In genomic region chr19:8943047-8943446, GRCm38 (mm10) we compare ENCODE assay signal across 8 mouse cellular contexts. TPM values are rescaled to one million over a fixed set of nuclear protein-coding genes. Genes with fewer than 3 reads are reported as not detected.
A peak's percentile ranks its signal among the peaks of the same experiment; 100 is the strongest.
DNase-seq lines count a peak whose midpoint lies in the region; ATAC-seq and TF ChIP-seq lines count a peak whose summit lies in the region.

No protein-coding gene starts in this region.

- peaks cover 47% of the 10 kb centered on the region for H3K36me3 ChIP-seq in lung, embryonic 15.5 days
- peaks cover 64% of the 10 kb centered on the region for H3K36me3 ChIP-seq in embryonic facial prominence, embryonic 14.5 days (ENCODE audit: control insufficient read depth, insufficient read depth, low read length)
- peaks cover 47% of the 10 kb centered on the region for H3K36me3 ChIP-seq in intestine, postnatal 0 days (ENCODE audit: control insufficient read depth, insufficient read depth)
- H3K36me3 ChIP-seq in neural tube, embryonic 15.5 days, result peaks cover 37% of the 10 kb centered on the region

- H3K9ac ChIP-seq in lung, embryonic 15.5 days, result peak overlapping the region; percentile 97
- peak overlapping the region; percentile 99 for H3K9ac ChIP-seq in embryonic facial prominence, embryonic 14.5 days (ENCODE audit: low read depth, low read length)
- 0 out of 2 replicates have a peak overlapping the region, but pooled peaks have one; percentile 23 for H3K9ac ChIP-seq in intestine, postnatal 0 days (ENCODE audit: low read depth, low read length)
- peak overlapping the region; percentile 98 for H3K9ac ChIP-seq in neural tube, embryonic 15.5 days (replicated peaks)

- H3K4me2 ChIP-seq in lung, embryonic 15.5 days, result peak overlapping the region; percentile 69
- peak overlapping the region; percentile 61 for H3K4me2 ChIP-seq in embryonic facial prominence, embryonic 14.5 days (ENCODE audit: low read depth, low read length)
- peak overlapping the region; percentile 81 for H3K4me2 ChIP-seq in intestine, postnatal 0 days (replicated peaks; ENCODE audit: low read depth)
- H3K4me2 ChIP-seq in neural tube, embryonic 15.5 days, result peak overlapping the region; percentile 70

- DNase-seq in lung, postnatal 25 days (ENCODE audit: low spot score), result no peak
- DNase-seq in embryonic facial prominence, embryonic 14.5 days (ENCODE audit: low spot score), result no peak
- no peak for DNase-seq in gastrocnemius, postnatal 36 days
- no peak for DNase-seq in left cerebral cortex, postnatal 25 days (ENCODE audit: low spot score in 2 of 2)
- no peak for DNase-seq in adrenal gland, postnatal 4 days (ENCODE audit: low spot score in 2 of 2)

- WGBS in lung, embryonic 15.5 days, result 43% methylated on average over 2 of the region's 2 CpGs
- 54% methylated on average over 2 of the region's 2 CpGs for WGBS in embryonic facial prominence, embryonic 14.5 days
- WGBS in intestine, postnatal 0 days, result 51% methylated on average over 2 of the region's 2 CpGs
- 66% methylated on average over 2 of the region's 2 CpGs for WGBS in neural tube, embryonic 15.5 days

- TF ChIP-seq CTCF in intestine, postnatal 0 days (IDR thresholded peaks at IDR 0.05; ENCODE audit: low read depth), result no peak

- intact Hi-C loops in gastrocnemius, postnatal 36 days (cut with DNase I), result no loop called here
- intact Hi-C loops in left cerebral cortex, postnatal 25 days (cut with DNase I), result no loop called here

- H3K9me3 ChIP-seq in lung, embryonic 15.5 days, result no peaks in the 10 kb centered on the region
- no peaks in the 10 kb centered on the region for H3K9me3 ChIP-seq in embryonic facial prominence, embryonic 14.5 days (ENCODE audit: control insufficient read depth, low read length)
- no peaks in the 10 kb centered on the region for H3K9me3 ChIP-seq in intestine, postnatal 0 days (ENCODE audit: control insufficient read depth)
- no peaks in the 10 kb centered on the region for H3K9me3 ChIP-seq in neural tube, embryonic 15.5 days (replicated peaks)

- H3K4me1 ChIP-seq in lung, embryonic 15.5 days, result peaks cover 32% of the 10 kb centered on the region
- peaks cover 27% of the 10 kb centered on the region; the same call in 1 of the 2 replicates for H3K4me1 ChIP-seq in embryonic facial prominence, embryonic 14.5 days (ENCODE audit: control insufficient read depth, insufficient read depth, low read length)
- H3K4me1 ChIP-seq in intestine, postnatal 0 days (replicated peaks; ENCODE audit: control insufficient read depth, insufficient read depth, low read length), result no peaks in the 10 kb centered on the region; the same call in 1 of the 2 replicates
- H3K4me1 ChIP-seq in neural tube, embryonic 15.5 days, result peaks cover 45% of the 10 kb centered on the region

- no peaks in the 10 kb centered on the region for H3K27me3 ChIP-seq in lung, embryonic 15.5 days
- no peaks in the 10 kb centered on the region for H3K27me3 ChIP-seq in embryonic facial prominence, embryonic 14.5 days (replicated peaks; ENCODE audit: control insufficient read depth, insufficient read depth, low read length)
- no peaks in the 10 kb centered on the region for H3K27me3 ChIP-seq in intestine, postnatal 0 days (replicated peaks; ENCODE audit: control insufficient read depth, insufficient read depth, low read length)
- H3K27me3 ChIP-seq in neural tube, embryonic 15.5 days (replicated peaks), result no peaks in the 10 kb centered on the region

- ATAC-seq in lung, embryonic 15.5 days (ENCODE audit: borderline replicate concordance, extremely low read depth, low FRiP score, low TSS enrichment), result no peak
- no peak for ATAC-seq in embryonic facial prominence, embryonic 14.5 days (ENCODE audit: low read depth)
- no peak for ATAC-seq in intestine, postnatal 0 days
- ATAC-seq in neural tube, embryonic 15.5 days (ENCODE audit: low FRiP score), result no peak

- H3K27ac ChIP-seq in lung, embryonic 15.5 days, result peak overlapping the region; percentile 97; the same call in 1 of the 2 replicates
- H3K27ac ChIP-seq in embryonic facial prominence, embryonic 14.5 days (replicated peaks; ENCODE audit: low read depth, low read length), result peak overlapping the region; percentile 98
- H3K27ac ChIP-seq in intestine, postnatal 0 days (ENCODE audit: low read depth, low read length), result no peak overlapping the region
- H3K27ac ChIP-seq in neural tube, embryonic 15.5 days (replicated peaks), result no peak overlapping the region; the same call in 1 of the 2 replicates

- H3K4me3 ChIP-seq in lung, embryonic 15.5 days, result peak overlapping the region; percentile 70
- H3K4me3 ChIP-seq in embryonic facial prominence, embryonic 14.5 days (ENCODE audit: low read depth, low read length), result peak overlapping the region; percentile 97
- H3K4me3 ChIP-seq in intestine, postnatal 0 days (ENCODE audit: low read depth, low read length), result peak overlapping the region; percentile 83
- peak overlapping the region; percentile 94 for H3K4me3 ChIP-seq in neural tube, embryonic 15.5 days (replicated peaks)

RNA-seq across cellular contexts. Expression of gene Mta2, which starts 1.4 kb away (rescaled TPM):
- polyA plus RNA-seq in lung, embryonic 15.5 days (2015; fragmentation: Nextera tagmentation; extraction: Ambion mirVana), result 165 and 173 TPM in 2 replicates
- 39.7 and 43.6 TPM in 2 replicates for polyA plus RNA-seq in embryonic facial prominence, embryonic 14.5 days (2014; fragmentation: Nextera tagmentation; extraction: Ambion mirVana)
- polyA plus RNA-seq in intestine, postnatal 0 days (2015; fragmentation: Nextera tagmentation; extraction: Ambion mirVana), result 53.1 and 54.1 TPM in 2 replicates
- polyA plus RNA-seq in neural tube, embryonic 15.5 days (2015; fragmentation: Nextera tagmentation; extraction: Ambion mirVana), result 94.8 and 117 TPM in 2 replicates
- 10 to 100 TPM; 19.4 to 24.1 TPM for total RNA-seq in gastrocnemius, postnatal 36 days (2021)
- 10 to 100 TPM; 46.0 to 46.9 TPM for total RNA-seq in left cerebral cortex, postnatal 25 days (2021)
- 100 to 1,000 TPM; 141 to 144 TPM for total RNA-seq in adrenal gland, postnatal 4 days (2021)

RNA-seq across cellular contexts. Expression of gene Tut1, which starts 10.6 kb away (rescaled TPM):
- polyA plus RNA-seq in lung, embryonic 15.5 days (2015; fragmentation: Nextera tagmentation; extraction: Ambion mirVana), result 28.4 and 29.7 TPM in 2 replicates
- 24.7 and 27.8 TPM in 2 replicates for polyA plus RNA-seq in embryonic facial prominence, embryonic 14.5 days (2014; fragmentation: Nextera tagmentation; extraction: Ambion mirVana)
- 10.7 and 11.1 TPM in 2 replicates for polyA plus RNA-seq in intestine, postnatal 0 days (2015; fragmentation: Nextera tagmentation; extraction: Ambion mirVana)
- polyA plus RNA-seq in neural tube, embryonic 15.5 days (2015; fragmentation: Nextera tagmentation; extraction: Ambion mirVana), result 25.4 and 26.0 TPM in 2 replicates
- total RNA-seq in gastrocnemius, postnatal 36 days (2021), result 1 to 10 TPM; 6.0 to 7.7 TPM
- total RNA-seq in left cerebral cortex, postnatal 25 days (2021), result 10 to 100 TPM; 18.7 to 20.1 TPM
- 10 to 100 TPM; 23.2 to 26.9 TPM for total RNA-seq in adrenal gland, postnatal 4 days (2021)

RNA-seq across cellular contexts. Expression of gene Eml3, which starts 13.7 kb away (rescaled TPM):
- 30.8 and 35.6 TPM in 2 replicates for polyA plus RNA-seq in lung, embryonic 15.5 days (2015; fragmentation: Nextera tagmentation; extraction: Ambion mirVana)
- polyA plus RNA-seq in embryonic facial prominence, embryonic 14.5 days (2014; fragmentation: Nextera tagmentation; extraction: Ambion mirVana), result 18.2 and 20.4 TPM in 2 replicates
- 12.0 and 13.6 TPM in 2 replicates for polyA plus RNA-seq in intestine, postnatal 0 days (2015; fragmentation: Nextera tagmentation; extraction: Ambion mirVana)
- polyA plus RNA-seq in neural tube, embryonic 15.5 days (2015; fragmentation: Nextera tagmentation; extraction: Ambion mirVana), result 13.9 and 17.1 TPM in 2 replicates
- total RNA-seq in gastrocnemius, postnatal 36 days (2021), result 1 to 10 TPM; 5.1 to 7.3 TPM
- 1 to 10 TPM; 8.2 to 8.4 TPM for total RNA-seq in left cerebral cortex, postnatal 25 days (2021)
- total RNA-seq in adrenal gland, postnatal 4 days (2021), result 10 to 100 TPM; 65.2 to 72.1 TPM

RNA-seq across cellular contexts. Expression of gene Rom1, which starts 13.9 kb away (rescaled TPM):
- polyA plus RNA-seq in lung, embryonic 15.5 days (2015; fragmentation: Nextera tagmentation; extraction: Ambion mirVana), result 2.7 and 2.8 TPM in 2 replicates
- polyA plus RNA-seq in embryonic facial prominence, embryonic 14.5 days (2014; fragmentation: Nextera tagmentation; extraction: Ambion mirVana), result 2.2 and 2.5 TPM in 2 replicates
- polyA plus RNA-seq in intestine, postnatal 0 days (2015; fragmentation: Nextera tagmentation; extraction: Ambion mirVana), result 6.3 and 6.7 TPM in 2 replicates
- polyA plus RNA-seq in neural tube, embryonic 15.5 days (2015; fragmentation: Nextera tagmentation; extraction: Ambion mirVana), result 3.0 and 3.2 TPM in 2 replicates
- 10 to 100 TPM in 1 of 2 experiments, 1 to 10 TPM in 1; 6.9 to 11.0 TPM for total RNA-seq in gastrocnemius, postnatal 36 days (2021)
- 1 to 10 TPM; 5.7 TPM for total RNA-seq in left cerebral cortex, postnatal 25 days (2021)
- total RNA-seq in adrenal gland, postnatal 4 days (2021), result 10 to 100 TPM; 13.3 to 15.3 TPM

RNA-seq across cellular contexts. Expression of gene B3gat3, which starts 22.9 kb away (rescaled TPM):
- polyA plus RNA-seq in lung, embryonic 15.5 days (2015; fragmentation: Nextera tagmentation; extraction: Ambion mirVana), result 43.1 and 46.1 TPM in 2 replicates
- polyA plus RNA-seq in embryonic facial prominence, embryonic 14.5 days (2014; fragmentation: Nextera tagmentation; extraction: Ambion mirVana), result 42.3 and 42.4 TPM in 2 replicates
- 36.6 and 37.5 TPM in 2 replicates for polyA plus RNA-seq in intestine, postnatal 0 days (2015; fragmentation: Nextera tagmentation; extraction: Ambion mirVana)
- 80.4 and 89.1 TPM in 2 replicates for polyA plus RNA-seq in neural tube, embryonic 15.5 days (2015; fragmentation: Nextera tagmentation; extraction: Ambion mirVana)
- 10 to 100 TPM; 28.3 to 31.2 TPM for total RNA-seq in gastrocnemius, postnatal 36 days (2021)
- 100 to 1,000 TPM; 151 to 163 TPM for total RNA-seq in left cerebral cortex, postnatal 25 days (2021)
- 10 to 100 TPM; 56.2 to 56.8 TPM for total RNA-seq in adrenal gland, postnatal 4 days (2021)

Comparison
In these comparisons a context has a peak if more than half of its experiments do, and no peak if none do; other contexts are left out.
1. H3K27ac ChIP-seq: peak in lung, embryonic 15.5 days (single experiment) and embryonic facial prominence, embryonic 14.5 days (single experiment); none in intestine, postnatal 0 days (single experiment) and neural tube, embryonic 15.5 days (single experiment).
2. H3K9ac ChIP-seq: peak in every context shown above with its lines; median percentile 99 in embryonic facial prominence, embryonic 14.5 days; 98 in neural tube, embryonic 15.5 days; 97 in lung, embryonic 15.5 days; 23 in intestine, postnatal 0 days.
3. Peak in every context shown above with its lines, with median percentiles within 50 percentile points of each other: H3K4me2 ChIP-seq and H3K4me3 ChIP-seq.